Mouse (Mus musculus) layer of hippocampus, postnatal 36 days (tissue): ENCODE measurements around the gene Tceal8. TPM values are rescaled to one million over a fixed set of nuclear protein-coding genes. Genes with fewer than 3 reads are reported as not detected.

Source experiments
- DNase-seq, 2 experiments: peaks; one replicate each; pipeline ENCODE4 v3.0.0; 2022
- microRNA-seq, 2 experiments: library from miRNA; unstranded; fragments of <30 nt; microRNA quantifications; one replicate each; pipeline ENCODE4 v1.2.0; 2021
- total RNA-seq, 2 experiments: library from RNA; stranded (reverse); gene quantifications; 2 replicates each; pipeline ENCODE4 v1.2.3; 2021

Gene Tceal8
- total RNA-seq, 2 experiments from 2014 or later, result 35.0 to 39.0 TPM

DNA sequence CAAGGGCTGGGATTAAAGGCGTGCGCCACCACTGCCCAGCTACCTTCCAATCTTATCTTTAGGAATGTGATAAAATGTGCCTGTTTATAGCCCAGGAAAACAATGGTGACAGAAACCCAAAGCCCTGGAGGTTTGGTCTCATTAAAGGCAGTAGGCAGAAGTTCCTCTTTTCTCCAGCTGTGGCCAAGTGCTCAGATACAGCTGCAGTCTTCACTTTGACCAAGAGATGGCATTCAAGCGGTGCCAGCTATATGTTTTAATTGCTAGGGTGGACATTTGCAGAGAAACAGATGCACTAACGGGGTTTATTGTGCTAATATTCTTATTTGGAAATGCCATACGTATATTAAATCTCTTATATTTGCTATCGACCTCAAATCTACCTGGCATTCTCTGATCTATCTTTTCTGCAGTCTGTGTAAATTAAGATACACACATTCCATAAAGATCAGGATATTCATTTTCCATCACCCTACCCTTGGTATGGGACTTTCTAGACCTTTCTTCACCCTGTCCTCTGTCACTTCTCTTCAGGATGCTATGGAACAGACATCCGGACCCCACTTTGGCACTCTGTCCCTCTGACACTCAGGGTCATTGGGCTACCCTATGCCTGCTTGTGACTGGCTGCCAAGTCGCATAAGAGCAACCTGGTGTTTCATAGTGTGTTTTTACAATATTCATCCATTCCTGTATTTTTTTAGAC is 45.0 kb downstream of the Tceal8 start:
- DNase-seq, result no peak

Small RNAs within 50 kb of the gene (microRNA-seq; reads per million reads assigned to microRNA genes)
- gene Mir6383, result 0 reads per million in 2 experiments

Other genes with a start within 250 kb of the Tceal8 start
- 10 to 100 TPM; 61.9 to 75.4 TPM for gene Arxes2, start 178.5 kb downstream of the Tceal8 start, total RNA-seq
- gene Arxes1, start 139.0 kb downstream of the Tceal8 start, total RNA-seq, result 10 to 100 TPM; 36.2 to 41.9 TPM
- gene Bex2, start 104.1 kb downstream of the Tceal8 start, total RNA-seq, result 100 to 1,000 TPM; 329 to 377 TPM
- gene Nxf3, start 87.1 kb downstream of the Tceal8 start, total RNA-seq, result not detected
- 10 to 100 TPM; 15.3 to 21.0 TPM for gene Bex4, start 33.3 kb downstream of the Tceal8 start, total RNA-seq
- 100 to 1,000 TPM in 1 of 2 experiments, 10 to 100 TPM in 1; 98.7 to 127 TPM for gene Tceal5, start 31.5 kb upstream of the Tceal8 start, total RNA-seq
- gene Tceal7, start 42.4 kb upstream of the Tceal8 start, total RNA-seq, result 1 to 10 TPM in 1 of 2 experiments, under 1 TPM in 1; 0.68 to 1.5 TPM
- gene Bex1, start 43.2 kb upstream of the Tceal8 start, total RNA-seq, result 10 to 100 TPM; 63.5 to 71.5 TPM
- 10 to 100 TPM; 91.3 to 99.3 TPM for gene Tceal9, start 72.7 kb upstream of the Tceal8 start, total RNA-seq
- 100 to 1,000 TPM; 288 to 298 TPM for gene Bex3, start 97.9 kb upstream of the Tceal8 start, total RNA-seq